Mouse (Mus musculus): ENCODE measurements around the gene Sapcd2. TPM values are rescaled to one million over a fixed set of nuclear protein-coding genes. Genes with fewer than 3 reads are reported as not detected.

Gene Sapcd2
- not detected for polyA plus RNA-seq (2015; fragmentation: Illumina TruSeq; extraction: RNeasy Lipid Tissue Mini Kit (QIAGEN cat#74804); ENCODE audit: insufficient read depth, low read depth, low replicate concordance)

DNA sequence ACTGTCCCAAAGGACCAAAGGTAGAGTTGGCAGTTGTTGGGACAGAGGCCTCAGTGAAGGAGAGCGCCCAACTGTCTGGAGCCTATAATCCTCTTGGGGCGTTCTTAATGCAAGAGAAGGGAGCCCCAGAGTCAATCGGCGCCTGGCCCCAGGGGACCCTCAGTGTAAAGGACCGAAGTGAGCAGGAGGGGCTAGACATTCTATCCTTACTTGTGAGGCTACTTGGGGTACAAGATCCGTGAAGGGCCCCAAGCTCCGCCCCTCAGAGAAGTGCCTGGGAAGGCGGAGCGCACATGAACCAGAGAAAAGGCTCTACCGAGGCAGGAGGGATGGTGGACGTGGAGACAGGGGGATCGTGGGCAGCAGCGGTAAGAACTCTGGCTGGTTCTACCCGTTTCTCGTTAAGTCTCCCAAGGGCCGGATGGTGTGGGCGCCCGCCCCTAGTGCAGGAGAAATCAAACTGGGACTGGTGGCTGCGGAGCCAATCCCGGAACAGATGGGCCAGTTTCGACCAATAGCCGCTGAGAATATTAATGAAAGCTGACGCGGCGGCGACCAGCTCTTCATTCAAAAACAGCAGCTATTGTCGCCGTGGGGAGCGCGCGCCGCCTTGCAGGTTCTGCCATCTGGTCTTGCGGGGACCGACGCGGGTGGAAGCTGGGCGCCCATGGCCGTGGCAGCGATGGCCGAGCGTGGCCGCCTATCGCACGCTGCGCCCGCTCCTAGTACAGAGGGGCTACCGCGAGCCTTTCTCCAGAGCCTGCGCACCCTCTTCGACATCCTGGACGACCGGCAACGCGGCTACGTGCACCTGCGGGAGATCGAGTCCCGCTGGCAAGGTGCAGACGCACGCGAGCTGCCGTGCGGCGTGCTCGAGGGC lies at the start of gene Sapcd2:
Gene Sapcd2, plus strand, starts transcription at position 558 of the 880 bp plus-strand sequence.

DNA sequence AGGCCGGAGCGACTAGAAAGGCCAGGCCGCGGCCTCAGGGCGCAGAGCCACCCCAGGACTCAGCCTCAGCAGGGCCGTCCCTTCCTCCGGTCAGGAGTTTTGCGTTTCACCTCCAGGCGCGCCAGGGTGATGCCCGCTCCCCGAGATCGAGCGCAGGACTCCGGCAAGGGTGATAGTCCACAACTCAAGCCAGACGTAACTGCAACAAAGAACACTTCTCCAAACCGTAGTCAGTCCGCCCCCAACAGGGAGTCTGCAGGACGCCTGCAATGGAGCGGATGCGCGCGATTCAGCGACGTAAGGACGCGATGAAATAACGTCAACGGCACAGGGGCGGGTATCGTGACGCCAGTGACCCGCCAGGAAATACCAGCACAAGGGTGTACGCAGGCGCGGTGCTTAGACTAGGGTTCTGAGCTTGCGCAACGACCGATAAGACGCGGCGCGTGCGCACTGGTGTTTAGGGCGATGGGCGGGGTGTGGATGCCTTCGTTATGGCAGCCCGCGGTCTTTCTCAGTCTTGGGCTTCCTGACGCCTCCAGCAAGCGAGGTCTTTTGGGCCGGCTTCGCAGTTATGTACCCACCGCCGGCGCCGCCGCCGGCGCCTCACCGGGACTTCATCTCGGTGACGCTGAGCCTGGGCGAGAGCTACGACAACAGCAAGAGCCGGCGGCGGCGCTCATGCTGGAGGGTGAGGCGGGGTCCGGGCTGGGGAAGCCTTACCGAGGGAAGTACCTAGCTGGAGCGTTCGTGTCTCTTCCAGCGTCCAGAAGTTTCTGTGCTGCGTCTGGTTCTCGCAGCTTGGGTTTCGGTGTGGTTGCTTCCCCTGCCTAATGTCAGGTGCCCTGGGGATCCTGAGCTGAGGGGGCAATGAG lies 39.6 kb upstream of the Sapcd2 start, which contains the start of gene Man1b1:
Gene Man1b1, plus strand, starts transcription at position 53 of the 875 bp plus-strand sequence.

DNA sequence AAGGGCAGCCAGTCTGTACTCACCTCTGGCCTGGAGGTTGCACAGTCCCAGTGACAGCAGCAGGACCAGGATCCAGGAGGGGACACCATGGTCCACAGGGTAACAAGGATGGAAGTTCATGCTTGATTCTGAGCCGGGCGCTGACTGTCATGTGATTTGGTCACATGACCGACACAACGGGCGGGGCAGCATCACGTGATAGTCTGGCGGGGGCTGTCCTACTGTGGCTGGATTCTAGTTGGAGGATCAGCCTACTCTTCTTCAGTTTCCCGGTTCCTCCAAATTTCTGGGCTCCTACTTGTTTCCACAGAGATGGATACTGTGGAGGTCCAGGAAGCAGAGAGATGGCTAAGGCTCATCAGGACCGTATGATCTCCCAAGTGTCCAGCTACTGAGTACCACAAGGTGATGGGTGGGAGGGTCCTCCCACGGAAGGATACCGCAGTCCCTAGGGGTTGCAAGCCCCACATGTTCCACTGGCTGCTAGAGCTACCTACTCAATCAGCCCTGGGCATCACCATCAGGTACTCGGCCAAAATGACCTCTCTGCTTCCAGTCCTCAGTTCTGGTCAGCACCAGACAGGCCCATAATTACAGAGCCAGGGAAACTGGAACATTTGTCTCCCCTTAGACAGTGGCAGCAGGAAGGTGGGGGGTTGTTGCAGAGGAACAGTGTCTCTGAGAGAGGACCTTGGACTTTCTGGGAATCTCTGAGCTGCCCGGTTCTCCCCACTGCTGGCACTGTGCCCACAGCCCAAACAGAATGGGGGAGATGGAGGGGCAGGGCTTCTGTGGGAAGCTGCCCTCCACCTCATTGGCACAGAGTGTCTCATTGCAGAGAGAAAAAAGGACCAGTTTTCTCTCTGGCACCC lies 15.7 kb upstream of the Sapcd2 start, which contains the start of gene Dpp7:
Gene Dpp7, minus strand, starts transcription at position 152 of the 872 bp plus-strand sequence.

GRCm38 (mm10) chr2:25365091-25365761 lies 6.9 kb upstream of the Sapcd2 start, which contains the start of gene Uap1l1:
Uap1l1 (minus strand) TSS chr2:25365682.

GRCm38 (mm10) chr2:25395721-25396596 lies 23.8 kb downstream of the Sapcd2 start, which contains the start of gene Entpd2:
Entpd2 (plus strand) TSS chr2:25395874.

DNA sequence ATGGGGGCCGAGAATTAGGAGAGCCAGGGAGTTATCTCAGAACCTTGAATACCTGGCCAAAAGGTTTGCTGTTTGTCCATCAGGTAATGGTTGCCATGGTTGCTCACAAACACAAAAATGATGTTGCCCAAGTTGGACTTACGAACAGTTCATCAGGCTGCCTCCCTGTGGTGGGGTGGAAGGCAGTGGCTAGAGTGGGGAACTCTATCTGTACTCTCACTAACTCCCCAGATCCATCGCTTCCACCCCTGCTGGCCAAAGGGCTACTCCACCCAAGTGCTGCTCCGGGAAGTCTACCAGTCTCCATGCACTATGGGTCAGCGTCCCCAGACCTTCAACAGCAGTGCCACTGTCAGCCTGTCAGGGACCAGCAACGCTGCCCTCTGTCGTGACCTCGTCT lies 26.9 kb downstream of the Sapcd2 start, which contains the start of gene Npdc1:
Gene Npdc1, plus strand, starts transcription at position 301 of the 400 bp plus-strand sequence.

GRCm38 (mm10) chr2:25422587-25423410 lies 50.7 kb downstream of the Sapcd2 start, which contains the start of gene Fut7:
Fut7 (plus strand) TSS chr2:25423267.

Other genes starting within 250 kb of the Sapcd2 start
- 5.7 TPM for gene Nrarp, start 191.6 kb upstream of the Sapcd2 start, polyA plus RNA-seq (2015; fragmentation: Illumina TruSeq; extraction: RNeasy Lipid Tissue Mini Kit (QIAGEN cat#74804); ENCODE audit: insufficient read depth, low read depth, low replicate concordance)
- gene Tor4a, start 175.4 kb upstream of the Sapcd2 start, polyA plus RNA-seq (2015; fragmentation: Illumina TruSeq; extraction: RNeasy Lipid Tissue Mini Kit (QIAGEN cat#74804); ENCODE audit: insufficient read depth, low read depth, low replicate concordance), result 4.7 TPM
- gene Nelfb, start 160.8 kb upstream of the Sapcd2 start, polyA plus RNA-seq (2015; fragmentation: Illumina TruSeq; extraction: RNeasy Lipid Tissue Mini Kit (QIAGEN cat#74804); ENCODE audit: insufficient read depth, low read depth, low replicate concordance), result 17.7 TPM
- not detected for gene Stpg3, start 157.7 kb upstream of the Sapcd2 start, polyA plus RNA-seq (2015; fragmentation: Illumina TruSeq; extraction: RNeasy Lipid Tissue Mini Kit (QIAGEN cat#74804); ENCODE audit: insufficient read depth, low read depth, low replicate concordance)
- gene Fam166a, start 153.6 kb upstream of the Sapcd2 start, polyA plus RNA-seq (2015; fragmentation: Illumina TruSeq; extraction: RNeasy Lipid Tissue Mini Kit (QIAGEN cat#74804); ENCODE audit: insufficient read depth, low read depth, low replicate concordance), result not detected
- 52.2 TPM for gene Tubb4b, start 147.6 kb upstream of the Sapcd2 start, polyA plus RNA-seq (2015; fragmentation: Illumina TruSeq; extraction: RNeasy Lipid Tissue Mini Kit (QIAGEN cat#74804); ENCODE audit: insufficient read depth, low read depth, low replicate concordance)
- gene Slc34a3, start 138.0 kb upstream of the Sapcd2 start, polyA plus RNA-seq (2015; fragmentation: Illumina TruSeq; extraction: RNeasy Lipid Tissue Mini Kit (QIAGEN cat#74804); ENCODE audit: insufficient read depth, low read depth, low replicate concordance), result not detected
- not detected for gene Rnf224, start 135.5 kb upstream of the Sapcd2 start, polyA plus RNA-seq (2015; fragmentation: Illumina TruSeq; extraction: RNeasy Lipid Tissue Mini Kit (QIAGEN cat#74804); ENCODE audit: insufficient read depth, low read depth, low replicate concordance)
- gene Rnf208, start 130.1 kb upstream of the Sapcd2 start, polyA plus RNA-seq (2015; fragmentation: Illumina TruSeq; extraction: RNeasy Lipid Tissue Mini Kit (QIAGEN cat#74804); ENCODE audit: insufficient read depth, low read depth, low replicate concordance), result 2.2 TPM
- not detected for gene Cysrt1, start 129.9 kb upstream of the Sapcd2 start, polyA plus RNA-seq (2015; fragmentation: Illumina TruSeq; extraction: RNeasy Lipid Tissue Mini Kit (QIAGEN cat#74804); ENCODE audit: insufficient read depth, low read depth, low replicate concordance)
- 8.3 TPM for gene AL732309.1, start 125.5 kb upstream of the Sapcd2 start, polyA plus RNA-seq (2015; fragmentation: Illumina TruSeq; extraction: RNeasy Lipid Tissue Mini Kit (QIAGEN cat#74804); ENCODE audit: insufficient read depth, low read depth, low replicate concordance)
- gene Tmem203, start 116.9 kb upstream of the Sapcd2 start, polyA plus RNA-seq (2015; fragmentation: Illumina TruSeq; extraction: RNeasy Lipid Tissue Mini Kit (QIAGEN cat#74804); ENCODE audit: insufficient read depth, low read depth, low replicate concordance), result 6.4 TPM
- 1.3 TPM for gene Tprn, start 109.7 kb upstream of the Sapcd2 start, polyA plus RNA-seq (2015; fragmentation: Illumina TruSeq; extraction: RNeasy Lipid Tissue Mini Kit (QIAGEN cat#74804); ENCODE audit: insufficient read depth, low read depth, low replicate concordance)
- 14.8 TPM for gene Ssna1, start 99.9 kb upstream of the Sapcd2 start, polyA plus RNA-seq (2015; fragmentation: Illumina TruSeq; extraction: RNeasy Lipid Tissue Mini Kit (QIAGEN cat#74804); ENCODE audit: insufficient read depth, low read depth, low replicate concordance)
- 14.2 TPM for gene Anapc2, start 99.8 kb upstream of the Sapcd2 start, polyA plus RNA-seq (2015; fragmentation: Illumina TruSeq; extraction: RNeasy Lipid Tissue Mini Kit (QIAGEN cat#74804); ENCODE audit: insufficient read depth, low read depth, low replicate concordance)
- gene Tmem210, start 84.2 kb upstream of the Sapcd2 start, polyA plus RNA-seq (2015; fragmentation: Illumina TruSeq; extraction: RNeasy Lipid Tissue Mini Kit (QIAGEN cat#74804); ENCODE audit: insufficient read depth, low read depth, low replicate concordance), result not detected
- not detected for gene Lrrc26, start 82.4 kb upstream of the Sapcd2 start, polyA plus RNA-seq (2015; fragmentation: Illumina TruSeq; extraction: RNeasy Lipid Tissue Mini Kit (QIAGEN cat#74804); ENCODE audit: insufficient read depth, low read depth, low replicate concordance)
- 1.8 TPM for gene Grin1, start 53.1 kb upstream of the Sapcd2 start, polyA plus RNA-seq (2015; fragmentation: Illumina TruSeq; extraction: RNeasy Lipid Tissue Mini Kit (QIAGEN cat#74804); ENCODE audit: insufficient read depth, low read depth, low replicate concordance)
- gene Man1b1, start 40.0 kb upstream of the Sapcd2 start, polyA plus RNA-seq (2015; fragmentation: Illumina TruSeq; extraction: RNeasy Lipid Tissue Mini Kit (QIAGEN cat#74804); ENCODE audit: insufficient read depth, low read depth, low replicate concordance), result 12.2 TPM
- gene Dpp7, start 16.0 kb upstream of the Sapcd2 start, polyA plus RNA-seq (2015; fragmentation: Illumina TruSeq; extraction: RNeasy Lipid Tissue Mini Kit (QIAGEN cat#74804); ENCODE audit: insufficient read depth, low read depth, low replicate concordance), result 24.6 TPM
- 18.7 TPM for gene Uap1l1, start 6.6 kb upstream of the Sapcd2 start, polyA plus RNA-seq (2015; fragmentation: Illumina TruSeq; extraction: RNeasy Lipid Tissue Mini Kit (QIAGEN cat#74804); ENCODE audit: insufficient read depth, low read depth, low replicate concordance)
- 16.2 TPM for gene Entpd2, start 23.6 kb downstream of the Sapcd2 start, polyA plus RNA-seq (2015; fragmentation: Illumina TruSeq; extraction: RNeasy Lipid Tissue Mini Kit (QIAGEN cat#74804); ENCODE audit: insufficient read depth, low read depth, low replicate concordance)
- 96.2 TPM for gene Npdc1, start 27.0 kb downstream of the Sapcd2 start, polyA plus RNA-seq (2015; fragmentation: Illumina TruSeq; extraction: RNeasy Lipid Tissue Mini Kit (QIAGEN cat#74804); ENCODE audit: insufficient read depth, low read depth, low replicate concordance)
- not detected for gene Fut7, start 50.9 kb downstream of the Sapcd2 start, polyA plus RNA-seq (2015; fragmentation: Illumina TruSeq; extraction: RNeasy Lipid Tissue Mini Kit (QIAGEN cat#74804); ENCODE audit: insufficient read depth, low read depth, low replicate concordance)
- 12.8 TPM for gene Abca2, start 56.4 kb downstream of the Sapcd2 start, polyA plus RNA-seq (2015; fragmentation: Illumina TruSeq; extraction: RNeasy Lipid Tissue Mini Kit (QIAGEN cat#74804); ENCODE audit: insufficient read depth, low read depth, low replicate concordance)
- not detected for gene Clic3, start 84.5 kb downstream of the Sapcd2 start, polyA plus RNA-seq (2015; fragmentation: Illumina TruSeq; extraction: RNeasy Lipid Tissue Mini Kit (QIAGEN cat#74804); ENCODE audit: insufficient read depth, low read depth, low replicate concordance)
- gene Paxx, start 88.8 kb downstream of the Sapcd2 start, polyA plus RNA-seq (2015; fragmentation: Illumina TruSeq; extraction: RNeasy Lipid Tissue Mini Kit (QIAGEN cat#74804); ENCODE audit: insufficient read depth, low read depth, low replicate concordance), result 43.3 TPM
- gene Ptgds, start 97.7 kb downstream of the Sapcd2 start, polyA plus RNA-seq (2015; fragmentation: Illumina TruSeq; extraction: RNeasy Lipid Tissue Mini Kit (QIAGEN cat#74804); ENCODE audit: insufficient read depth, low read depth, low replicate concordance), result 2.9 TPM
- gene Lcn12, start 121.6 kb downstream of the Sapcd2 start, polyA plus RNA-seq (2015; fragmentation: Illumina TruSeq; extraction: RNeasy Lipid Tissue Mini Kit (QIAGEN cat#74804); ENCODE audit: insufficient read depth, low read depth, low replicate concordance), result not detected
- 26.2 TPM for gene Fbxw5, start 128.4 kb downstream of the Sapcd2 start, polyA plus RNA-seq (2015; fragmentation: Illumina TruSeq; extraction: RNeasy Lipid Tissue Mini Kit (QIAGEN cat#74804); ENCODE audit: insufficient read depth, low read depth, low replicate concordance)
- gene C8g, start 129.4 kb downstream of the Sapcd2 start, polyA plus RNA-seq (2015; fragmentation: Illumina TruSeq; extraction: RNeasy Lipid Tissue Mini Kit (QIAGEN cat#74804); ENCODE audit: insufficient read depth, low read depth, low replicate concordance), result 1.0 TPM
- 5.1 TPM for gene Traf2, start 174.6 kb downstream of the Sapcd2 start, polyA plus RNA-seq (2015; fragmentation: Illumina TruSeq; extraction: RNeasy Lipid Tissue Mini Kit (QIAGEN cat#74804); ENCODE audit: insufficient read depth, low read depth, low replicate concordance)
- gene Edf1, start 185.5 kb downstream of the Sapcd2 start, polyA plus RNA-seq (2015; fragmentation: Illumina TruSeq; extraction: RNeasy Lipid Tissue Mini Kit (QIAGEN cat#74804); ENCODE audit: insufficient read depth, low read depth, low replicate concordance), result 66.9 TPM
- 2.6 TPM for gene Mamdc4, start 202.5 kb downstream of the Sapcd2 start, polyA plus RNA-seq (2015; fragmentation: Illumina TruSeq; extraction: RNeasy Lipid Tissue Mini Kit (QIAGEN cat#74804); ENCODE audit: insufficient read depth, low read depth, low replicate concordance)
- 9.9 TPM for gene Phpt1, start 202.9 kb downstream of the Sapcd2 start, polyA plus RNA-seq (2015; fragmentation: Illumina TruSeq; extraction: RNeasy Lipid Tissue Mini Kit (QIAGEN cat#74804); ENCODE audit: insufficient read depth, low read depth, low replicate concordance)
- gene Ajm1, start 209.4 kb downstream of the Sapcd2 start, polyA plus RNA-seq (2015; fragmentation: Illumina TruSeq; extraction: RNeasy Lipid Tissue Mini Kit (QIAGEN cat#74804); ENCODE audit: insufficient read depth, low read depth, low replicate concordance), result 0.63 TPM
- 52.4 TPM for gene Rabl6, start 236.2 kb downstream of the Sapcd2 start, polyA plus RNA-seq (2015; fragmentation: Illumina TruSeq; extraction: RNeasy Lipid Tissue Mini Kit (QIAGEN cat#74804); ENCODE audit: insufficient read depth, low read depth, low replicate concordance)
- gene Ccdc183, start 245.4 kb downstream of the Sapcd2 start, polyA plus RNA-seq (2015; fragmentation: Illumina TruSeq; extraction: RNeasy Lipid Tissue Mini Kit (QIAGEN cat#74804); ENCODE audit: insufficient read depth, low read depth, low replicate concordance), result not detected
- gene Tmem141, start 249.7 kb downstream of the Sapcd2 start, polyA plus RNA-seq (2015; fragmentation: Illumina TruSeq; extraction: RNeasy Lipid Tissue Mini Kit (QIAGEN cat#74804); ENCODE audit: insufficient read depth, low read depth, low replicate concordance), result 9.0 TPM